Mouse (Mus musculus): ENCODE data around the gene Fhod1. TPM values are rescaled to one million over a fixed set of nuclear protein-coding genes. Genes with fewer than 3 reads are reported as not detected.
A peak's percentile ranks its signal among the peaks of the same experiment; 100 is the strongest.

Fhod1 gene
- polyA plus RNA-seq, 1 experiment from 2014 or later, result 0.53 TPM

- H3K4me3 ChIP-seq (replicated peaks), result no peak overlapping the region
- H3K4me2 ChIP-seq, result no peak overlapping the region
- WGBS (ENCODE audit: insufficient replicate concordance), result 50% methylated on average over 2 of the region's 2 CpGs
- no peak overlapping the region for H3K27ac ChIP-seq (replicated peaks)
- H3K9me3 ChIP-seq (replicated peaks), result no peaks in the 10 kb centered on the region
- H3K4me1 ChIP-seq (replicated peaks), result no peaks in the 10 kb centered on the region
- H3K27me3 ChIP-seq, result peaks cover 8% of the 10 kb centered on the region
- H3K36me3 ChIP-seq (replicated peaks), result no peaks in the 10 kb centered on the region
- H3K9ac ChIP-seq, result no peak overlapping the region
- ATAC-seq (ENCODE audit: insufficient read depth), result no peak
Measured at GRCm38 (mm10) chr8:105367107-105367506, 19.4 kb upstream of the Fhod1 start.

GRCm38 (mm10) chr8:105361751-105362702 is 14.3 kb upstream of the Fhod1 start:
- Histone ChIP-seq H3K9ac (no peak overlapping the region), H3K27ac (replicated peaks) (no peak overlapping the region), H3K36me3 (replicated peaks) (no peaks in the 10 kb centered on the region), H3K4me1 (replicated peaks) (no peaks in the 10 kb centered on the region), H3K9me3 (replicated peaks) (no peaks in the 10 kb centered on the region), H3K4me2 (no peak overlapping the region), H3K27me3 (peaks cover 29% of the 10 kb centered on the region), H3K4me3 (replicated peaks) (no peak overlapping the region)
- no peak for ATAC-seq (ENCODE audit: insufficient read depth)
- 49% methylated on average over 12 of the region's 12 CpGs for WGBS (ENCODE audit: insufficient replicate concordance)

GRCm38 (mm10) chr8:105359646-105360045 is 11.9 kb upstream of the Fhod1 start:
- Histone ChIP-seq H3K9ac (no peak overlapping the region), H3K36me3 (replicated peaks) (no peaks in the 10 kb centered on the region), H3K27me3 (peaks cover 35% of the 10 kb centered on the region), H3K4me2 (no peak overlapping the region), H3K4me3 (replicated peaks) (no peak overlapping the region), H3K4me1 (replicated peaks) (no peaks in the 10 kb centered on the region), H3K9me3 (replicated peaks) (no peaks in the 10 kb centered on the region), H3K27ac (replicated peaks) (no peak overlapping the region)
- no peak for ATAC-seq (ENCODE audit: insufficient read depth)
- 47% methylated on average over 4 of the region's 4 CpGs for WGBS (ENCODE audit: insufficient replicate concordance)

- no peak overlapping the region for H3K9ac ChIP-seq
- H3K4me1 ChIP-seq (replicated peaks), result no peaks in the 10 kb centered on the region
- no peak overlapping the region for H3K4me2 ChIP-seq
- H3K9me3 ChIP-seq (replicated peaks), result no peaks in the 10 kb centered on the region
- 69% methylated on average over 15 of the region's 15 CpGs for WGBS (ENCODE audit: insufficient replicate concordance)
- H3K36me3 ChIP-seq (replicated peaks), result no peaks in the 10 kb centered on the region
- no peak for ATAC-seq (ENCODE audit: insufficient read depth)
- H3K27me3 ChIP-seq, result peaks cover 33% of the 10 kb centered on the region
- H3K4me3 ChIP-seq (replicated peaks), result no peak overlapping the region
- no peak overlapping the region for H3K27ac ChIP-seq (replicated peaks)
Measured at GRCm38 (mm10) chr8:105359208-105359607, 11.5 kb upstream of the Fhod1 start.

DNA sequence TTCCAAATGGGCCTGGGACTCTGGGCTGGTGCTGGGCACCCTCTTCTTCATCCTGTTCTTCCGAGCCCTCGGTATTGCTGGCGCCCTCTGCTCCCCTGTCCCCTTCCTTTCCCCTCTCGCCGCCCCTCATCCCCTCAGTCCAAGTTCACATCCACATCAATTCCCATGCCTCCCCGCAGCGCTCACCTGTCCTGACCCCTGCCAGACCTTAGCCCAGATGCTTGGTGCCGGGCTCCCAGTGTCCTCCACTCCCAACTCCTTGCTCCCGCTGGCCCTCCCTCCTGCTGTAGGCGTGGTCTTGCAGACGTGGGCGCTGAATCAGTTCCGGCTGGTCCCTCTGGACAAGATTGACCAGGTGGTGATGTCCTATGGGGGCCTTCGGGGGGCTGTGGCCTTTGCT is 8.9 kb upstream of the Fhod1 start:
- Histone ChIP-seq H3K9ac (no peak overlapping the region), H3K4me2 (no peak overlapping the region), H3K9me3 (replicated peaks) (no peaks in the 10 kb centered on the region), H3K4me1 (replicated peaks) (no peaks in the 10 kb centered on the region), H3K27me3 (peaks cover 49% of the 10 kb centered on the region), H3K4me3 (replicated peaks) (no peak overlapping the region), H3K36me3 (replicated peaks) (no peaks in the 10 kb centered on the region), H3K27ac (replicated peaks) (no peak overlapping the region)
- no peak; the same call in 1 of the 2 replicates for ATAC-seq (ENCODE audit: insufficient read depth)
- 71% methylated on average over 14 of the region's 14 CpGs for WGBS (ENCODE audit: insufficient replicate concordance)

DNA sequence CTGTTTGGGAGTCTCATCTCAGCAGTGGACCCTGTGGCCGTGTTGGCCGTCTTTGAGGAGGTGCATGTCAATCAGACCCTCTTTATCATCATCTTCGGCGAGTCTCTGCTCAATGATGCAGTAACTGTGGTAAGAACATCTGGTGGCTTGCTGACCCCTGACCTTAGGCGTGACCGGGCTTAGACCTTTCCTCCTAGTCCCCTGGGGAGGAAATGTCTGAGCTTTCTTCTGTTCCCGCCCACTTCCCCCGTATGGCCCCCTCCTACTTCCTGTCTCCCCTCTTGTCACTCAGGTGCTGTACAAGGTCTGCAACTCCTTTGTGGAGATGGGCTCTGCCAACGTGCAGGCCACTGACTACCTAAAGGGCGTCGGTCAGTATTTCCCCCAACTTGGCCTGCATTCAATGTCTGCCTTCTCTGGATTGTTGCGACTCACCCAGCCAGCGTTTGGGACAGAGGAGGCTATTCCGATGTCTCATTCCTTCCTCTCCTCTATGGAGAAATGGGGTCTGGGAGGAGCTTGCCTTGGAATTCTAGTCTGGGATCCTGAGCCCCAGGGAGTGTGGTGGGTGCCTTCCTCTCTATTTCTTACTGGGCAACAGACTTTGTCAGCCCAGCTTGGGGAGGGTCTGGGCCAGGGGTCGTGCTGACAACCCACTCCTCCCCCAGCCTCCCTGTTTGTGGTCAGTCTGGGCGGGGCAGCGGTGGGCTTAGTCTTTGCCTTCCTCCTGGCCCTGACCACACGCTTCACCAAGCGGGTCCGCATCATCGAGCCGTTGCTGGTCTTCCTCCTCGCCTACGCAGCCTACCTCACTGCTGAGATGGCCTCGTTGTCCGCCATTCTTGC is 7.6 kb upstream of the Fhod1 start:
- no peaks in the 10 kb centered on the region for H3K4me1 ChIP-seq (replicated peaks)
- no peak overlapping the region for H3K4me3 ChIP-seq (replicated peaks)
- WGBS (ENCODE audit: insufficient replicate concordance), result 49% methylated on average over 26 of the region's 26 CpGs
- H3K9me3 ChIP-seq (replicated peaks), result no peaks in the 10 kb centered on the region
- no peak for ATAC-seq (ENCODE audit: insufficient read depth)
- peaks cover 62% of the 10 kb centered on the region for H3K27me3 ChIP-seq
- no peak overlapping the region for H3K4me2 ChIP-seq
- H3K9ac ChIP-seq, result no peak overlapping the region
- H3K36me3 ChIP-seq (replicated peaks), result no peaks in the 10 kb centered on the region
- no peak overlapping the region for H3K27ac ChIP-seq (replicated peaks)

DNA sequence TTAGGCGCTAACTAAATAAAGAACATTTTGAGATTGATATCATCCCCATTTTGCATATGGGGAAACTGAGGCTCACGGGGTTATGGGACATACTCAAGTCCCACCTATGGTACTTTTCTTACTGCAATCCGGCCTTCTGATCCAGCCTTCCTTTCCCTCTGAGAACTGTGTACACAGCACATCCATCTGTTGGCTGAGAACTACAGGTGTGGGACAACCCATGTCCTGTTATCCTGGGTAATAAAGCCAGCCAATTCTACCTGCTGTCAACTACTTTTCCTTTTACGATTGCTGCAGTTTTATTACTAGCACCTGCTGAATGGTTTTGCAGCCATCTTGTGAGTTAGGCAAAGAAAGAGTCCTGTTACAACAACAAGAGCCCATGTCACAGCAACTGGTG is 6.8 kb upstream of the Fhod1 start:
- H3K4me2 ChIP-seq, result no peak overlapping the region
- H3K9me3 ChIP-seq (replicated peaks), result no peaks in the 10 kb centered on the region
- H3K4me1 ChIP-seq (replicated peaks), result no peaks in the 10 kb centered on the region
- H3K36me3 ChIP-seq (replicated peaks), result no peaks in the 10 kb centered on the region
- H3K27me3 ChIP-seq, result peaks cover 70% of the 10 kb centered on the region
- no peak for ATAC-seq (ENCODE audit: insufficient read depth)
- H3K9ac ChIP-seq, result no peak overlapping the region
- 78% methylated on average over 4 of the region's 4 CpGs for WGBS (ENCODE audit: insufficient replicate concordance)
- H3K27ac ChIP-seq (replicated peaks), result no peak overlapping the region
- H3K4me3 ChIP-seq (replicated peaks), result no peak overlapping the region

DNA sequence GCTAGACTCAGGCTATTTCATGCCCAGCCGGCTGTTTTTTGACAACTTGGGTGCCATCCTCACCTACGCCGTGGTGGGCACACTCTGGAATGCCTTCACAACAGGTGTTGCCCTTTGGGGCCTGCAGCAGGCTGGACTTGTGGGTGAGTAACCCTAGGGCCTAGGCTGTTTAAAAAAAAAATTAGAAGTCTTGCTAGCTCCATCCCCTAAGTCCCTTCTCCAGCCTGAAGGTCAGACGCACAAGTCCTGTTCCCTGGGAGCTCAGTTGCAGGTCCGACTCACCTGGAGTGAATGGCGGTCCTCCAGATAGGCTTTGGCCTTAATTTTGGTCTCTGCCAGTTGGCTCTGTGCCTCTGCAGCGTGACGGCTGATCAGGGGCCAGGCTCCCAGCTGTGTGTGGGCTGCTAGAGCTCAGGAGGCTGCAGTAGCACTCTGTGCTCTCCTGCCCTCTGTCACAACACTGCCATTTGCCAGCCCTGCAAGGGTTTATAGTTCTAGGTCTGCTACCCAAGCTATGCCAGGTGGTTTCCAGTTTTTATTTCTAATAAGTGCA is 5.9 kb upstream of the Fhod1 start:
- WGBS (ENCODE audit: insufficient replicate concordance), result 70% methylated on average over 8 of the region's 8 CpGs
- Histone ChIP-seq H3K4me3 (replicated peaks) (no peak overlapping the region), H3K4me2 (no peak overlapping the region), H3K27ac (replicated peaks) (no peak overlapping the region), H3K4me1 (replicated peaks) (peaks cover 7% of the 10 kb centered on the region), H3K9ac (no peak overlapping the region), H3K36me3 (replicated peaks) (no peaks in the 10 kb centered on the region), H3K27me3 (peaks cover 71% of the 10 kb centered on the region), H3K9me3 (replicated peaks) (no peaks in the 10 kb centered on the region)
- no peak for ATAC-seq (ENCODE audit: insufficient read depth)

DNA sequence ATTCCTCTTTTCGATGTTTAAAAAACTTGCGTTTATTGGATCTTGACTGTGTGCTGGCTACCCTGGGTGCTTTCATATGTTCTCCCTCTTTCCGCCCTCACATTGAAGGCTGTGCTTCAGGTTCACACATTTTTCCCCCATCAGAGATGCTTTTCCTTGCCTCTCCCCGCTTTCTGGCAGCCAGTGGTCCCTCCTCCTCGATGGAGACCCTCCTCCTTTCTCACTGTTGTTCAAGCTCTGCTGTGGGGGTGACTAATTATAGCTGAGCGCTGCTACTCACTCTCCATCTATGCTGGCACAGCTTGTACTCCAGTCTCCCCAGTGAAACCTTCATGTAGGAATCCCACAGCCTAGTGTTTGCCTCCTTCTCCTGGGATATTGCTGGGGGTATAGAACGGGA is 2.4 kb upstream of the Fhod1 start:
- H3K4me2 ChIP-seq, result 0 out of 2 replicates have a peak overlapping the region, but pooled peaks have one; percentile 97
- H3K9me3 ChIP-seq (replicated peaks), result no peaks in the 10 kb centered on the region
- H3K9ac ChIP-seq, result no peak overlapping the region
- peaks cover 41% of the 10 kb centered on the region for H3K4me1 ChIP-seq (replicated peaks)
- no peaks in the 10 kb centered on the region for H3K36me3 ChIP-seq (replicated peaks)
- ATAC-seq (ENCODE audit: insufficient read depth), result no peak
- no peak overlapping the region for H3K4me3 ChIP-seq (replicated peaks)
- no peak overlapping the region for H3K27ac ChIP-seq (replicated peaks)
- 51% methylated on average over 7 of the region's 7 CpGs for WGBS (ENCODE audit: insufficient replicate concordance)
- H3K27me3 ChIP-seq, result peaks cover 87% of the 10 kb centered on the region

GRCm38 (mm10) chr8:105349096-105349771 is 1.5 kb upstream of the Fhod1 start:
- peak overlapping the region; percentile 69; the same call in 1 of the 2 replicates for H3K9ac ChIP-seq
- 1% methylated on average over 48 of the region's 48 CpGs for WGBS (ENCODE audit: insufficient replicate concordance)
- no peaks in the 10 kb centered on the region for H3K9me3 ChIP-seq (replicated peaks)
- peak overlapping the region; percentile 97 for H3K4me2 ChIP-seq
- peak overlapping the region; percentile 67 for H3K4me3 ChIP-seq (replicated peaks)
- ATAC-seq (ENCODE audit: insufficient read depth), result no peak
- H3K36me3 ChIP-seq (replicated peaks), result no peaks in the 10 kb centered on the region
- no peak overlapping the region for H3K27ac ChIP-seq (replicated peaks)
- peaks cover 94% of the 10 kb centered on the region for H3K27me3 ChIP-seq
- H3K4me1 ChIP-seq (replicated peaks), result peaks cover 50% of the 10 kb centered on the region

Data from liver, embryonic 15.5 days (tissue).